Mouse (Mus musculus): Measurements from ENCODE around the gene Atg10.

The Atg10 gene

DNA sequence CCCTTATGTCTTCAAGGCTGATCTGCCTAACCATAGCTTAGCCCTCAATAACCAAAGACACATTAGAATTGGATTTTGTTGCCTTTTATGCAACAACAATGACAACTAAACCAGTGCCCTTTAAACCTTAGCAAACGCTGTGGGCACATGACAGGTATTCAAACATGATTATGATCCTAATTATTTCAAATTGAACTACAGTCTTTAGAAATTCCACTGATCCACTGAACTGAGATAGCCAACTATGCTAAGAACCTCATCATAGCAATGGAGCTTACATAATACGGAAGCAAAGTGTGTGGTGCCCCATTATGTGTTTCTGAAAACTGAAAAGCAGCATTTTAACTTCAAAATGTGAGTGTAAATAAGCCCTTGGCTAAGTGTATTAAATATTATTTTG is 191.9 kb downstream of the Atg10 start:
- no peak for DNase-seq (ENCODE audit: low spot score in 2 of 2)

DNA sequence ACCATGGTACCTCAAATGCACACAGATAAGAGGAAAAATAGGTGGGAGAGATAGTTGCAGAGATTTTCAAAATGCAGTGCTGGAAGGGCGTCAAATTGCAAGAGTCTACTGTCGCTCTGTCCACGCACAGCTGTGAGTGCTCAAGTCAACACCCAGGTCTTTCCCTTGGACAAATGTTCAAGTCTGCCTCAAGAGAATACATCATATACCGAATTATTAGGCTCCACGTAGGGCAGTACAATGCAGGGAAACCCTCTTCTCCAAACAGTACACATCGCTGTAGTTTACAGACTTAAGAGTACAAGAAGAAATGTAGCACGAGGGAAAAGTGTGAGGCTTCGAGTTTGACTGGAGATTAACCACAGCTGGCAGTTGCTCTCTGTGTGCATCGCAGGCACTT is 200.3 kb downstream of the Atg10 start:
- DNase-seq (ENCODE audit: low spot score in 2 of 2) = no peak

DNA sequence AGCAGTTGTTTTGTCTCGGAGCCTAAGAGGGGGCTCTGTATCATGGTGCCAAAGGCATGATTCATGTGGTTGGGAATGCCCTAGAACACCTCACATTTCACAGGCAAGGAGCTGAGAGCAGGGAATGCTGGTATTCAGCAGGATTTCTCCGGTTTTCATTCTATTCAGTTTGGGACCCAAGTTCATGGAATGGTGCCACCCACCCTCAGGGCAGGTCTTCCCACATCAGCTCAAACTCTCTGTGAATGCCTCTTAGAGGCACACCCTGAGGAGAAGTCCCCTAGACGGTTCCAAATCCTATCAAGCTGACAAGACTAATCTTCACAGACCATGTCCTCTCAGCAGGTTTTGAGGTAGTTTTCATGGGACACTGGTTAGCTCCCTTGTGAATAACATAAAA is 211.9 kb downstream of the Atg10 start:
- no peak for DNase-seq (ENCODE audit: low spot score in 2 of 2)

DNA sequence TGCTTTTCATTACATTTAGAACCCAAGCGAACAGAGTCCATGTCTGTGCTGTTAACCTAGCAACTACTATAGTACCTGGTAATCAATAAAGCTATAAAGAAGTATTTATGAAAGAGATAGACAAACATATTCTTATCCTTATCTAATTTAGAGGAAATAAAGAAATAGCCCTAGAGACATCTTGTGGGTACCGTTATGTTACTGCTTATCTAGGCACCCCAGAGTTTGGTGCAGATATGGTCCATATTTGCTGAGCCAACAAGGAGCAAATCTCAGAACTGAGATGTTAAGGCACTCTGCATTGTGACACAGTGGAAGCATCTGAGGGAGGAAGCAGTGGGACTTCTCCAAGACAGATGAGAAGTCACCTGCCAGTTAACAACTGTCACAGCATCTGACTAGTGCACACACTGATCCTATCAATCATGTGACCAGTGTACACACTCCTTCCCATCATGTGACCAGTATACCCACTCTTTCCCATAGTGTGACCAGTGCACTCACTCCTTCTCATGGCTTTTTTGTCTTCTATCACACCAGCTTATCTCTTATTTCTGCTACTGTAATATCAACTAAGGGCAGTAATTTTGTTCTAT is 228.6 kb downstream of the Atg10 start:
- DNase-seq (ENCODE audit: low spot score in 2 of 2) = no peak

DNA sequence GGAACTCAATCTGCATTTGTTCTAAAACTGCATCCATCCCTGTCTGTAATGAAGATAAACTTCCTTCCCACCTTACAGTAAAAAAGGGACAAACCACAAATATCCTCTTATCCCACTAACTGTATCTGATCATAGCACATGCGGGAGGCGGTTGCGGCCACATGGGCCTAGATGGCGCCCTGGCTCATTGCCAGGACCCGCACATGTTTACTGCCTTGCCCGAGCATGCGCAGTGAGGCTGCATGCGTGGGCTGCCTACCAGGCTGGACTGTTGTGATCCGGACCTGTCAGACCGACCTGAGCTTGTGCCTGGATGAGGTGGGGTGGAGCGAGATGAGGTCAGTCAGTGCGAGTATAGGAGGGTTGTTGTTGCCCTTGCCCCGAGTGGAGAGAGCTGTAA is 230.2 kb downstream of the Atg10 start:
- no peak for DNase-seq (ENCODE audit: low spot score in 2 of 2)

DNA sequence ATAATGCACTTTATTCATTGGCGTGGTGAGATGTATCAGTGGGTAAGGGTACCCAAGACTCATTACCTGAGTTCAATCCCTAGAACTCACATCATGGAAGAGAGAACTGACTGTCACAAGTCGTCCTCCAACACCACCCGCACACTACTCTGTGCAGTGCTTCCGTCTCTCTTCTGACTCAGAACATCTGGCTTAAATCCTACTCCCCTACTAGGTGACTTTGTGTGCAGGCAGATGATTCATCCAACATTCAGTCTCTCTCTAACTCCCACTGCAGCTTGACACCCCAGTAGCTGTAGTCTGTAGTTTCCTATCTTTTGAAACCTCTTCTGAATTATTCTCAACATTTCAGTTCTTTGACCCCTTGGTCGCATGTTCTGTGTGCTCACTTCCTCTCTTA is 230.8 kb downstream of the Atg10 start:
- no peak for DNase-seq (ENCODE audit: low spot score in 2 of 2)

DNA sequence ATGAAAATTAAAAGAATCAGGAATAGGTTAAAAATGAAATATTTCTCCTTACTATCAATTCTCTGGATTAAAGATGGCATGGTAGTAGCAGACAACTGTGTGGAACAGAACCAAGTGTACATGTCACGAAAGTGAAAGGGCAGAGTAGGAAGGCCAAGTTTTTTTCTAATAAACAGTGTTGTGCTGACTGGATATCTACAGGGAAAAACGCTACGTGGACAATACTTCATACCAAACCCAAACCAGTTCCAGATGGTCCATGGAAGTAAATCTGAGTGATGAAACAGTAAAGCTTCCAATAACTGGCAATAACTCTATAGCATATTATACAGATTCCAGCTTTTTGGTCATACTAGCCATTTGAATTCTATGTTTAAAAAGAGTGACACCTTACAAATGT is 235.5 kb downstream of the Atg10 start:
- DNase-seq (ENCODE audit: low spot score in 2 of 2) = no peak

DNA sequence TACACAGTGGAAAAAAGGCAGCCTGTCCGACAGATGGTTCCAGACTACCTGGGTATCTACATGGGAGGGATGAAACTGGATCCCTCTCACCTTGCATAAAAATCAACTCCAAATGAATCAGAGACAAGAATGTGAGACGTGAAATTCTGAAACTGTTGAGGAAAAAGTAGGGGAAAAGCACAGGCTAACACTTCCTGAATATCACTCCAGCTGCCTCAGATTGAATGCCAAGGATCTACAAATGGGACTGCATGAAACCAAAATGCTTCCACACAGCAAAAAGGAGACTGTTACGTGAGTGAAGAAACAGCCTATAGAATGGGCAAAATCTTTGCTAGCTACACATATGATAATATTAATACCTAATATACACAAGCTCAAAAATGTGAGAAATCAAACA is 238.4 kb downstream of the Atg10 start:
- DNase-seq (ENCODE audit: low spot score in 2 of 2) = no peak

DNA sequence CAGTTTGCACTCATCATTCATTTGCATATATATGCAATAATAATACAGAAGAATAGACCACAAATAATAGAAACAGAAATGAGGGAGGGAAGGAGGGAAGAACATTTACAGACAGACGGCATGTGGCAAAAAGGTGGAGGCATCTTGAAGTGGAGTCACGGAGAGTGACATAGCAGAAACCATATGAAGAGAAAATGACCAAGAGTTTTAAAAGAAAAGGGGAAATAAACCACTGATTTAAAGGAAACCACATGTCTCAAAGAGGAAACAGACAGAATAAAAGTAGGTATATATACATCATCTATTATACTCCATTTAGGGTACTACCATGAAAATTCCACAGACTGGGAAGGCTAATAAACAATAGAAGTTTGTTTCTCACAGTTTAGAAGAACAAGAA is 239.7 kb downstream of the Atg10 start:
- no peak for DNase-seq (ENCODE audit: low spot score in 2 of 2)

DNA sequence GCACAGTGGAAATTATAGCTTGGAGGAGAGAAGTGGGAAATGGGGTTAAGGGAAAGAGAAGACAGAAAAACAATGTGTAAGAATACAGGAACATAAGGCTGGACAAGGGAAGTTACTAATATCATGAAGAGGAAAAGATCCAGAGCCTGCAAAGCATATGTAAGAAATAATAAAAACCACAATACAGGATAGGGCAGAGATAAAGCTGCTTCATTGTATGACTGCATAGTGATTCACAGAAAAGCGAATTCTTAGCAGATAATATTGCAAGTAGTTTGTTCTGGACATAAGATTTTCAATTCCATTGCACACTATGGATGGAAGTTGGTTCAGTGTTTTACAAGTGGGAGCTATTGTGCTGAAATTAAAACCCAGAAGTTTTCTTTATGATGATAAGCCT is 242.0 kb downstream of the Atg10 start:
- no peak for DNase-seq (ENCODE audit: low spot score in 2 of 2)

DNA sequence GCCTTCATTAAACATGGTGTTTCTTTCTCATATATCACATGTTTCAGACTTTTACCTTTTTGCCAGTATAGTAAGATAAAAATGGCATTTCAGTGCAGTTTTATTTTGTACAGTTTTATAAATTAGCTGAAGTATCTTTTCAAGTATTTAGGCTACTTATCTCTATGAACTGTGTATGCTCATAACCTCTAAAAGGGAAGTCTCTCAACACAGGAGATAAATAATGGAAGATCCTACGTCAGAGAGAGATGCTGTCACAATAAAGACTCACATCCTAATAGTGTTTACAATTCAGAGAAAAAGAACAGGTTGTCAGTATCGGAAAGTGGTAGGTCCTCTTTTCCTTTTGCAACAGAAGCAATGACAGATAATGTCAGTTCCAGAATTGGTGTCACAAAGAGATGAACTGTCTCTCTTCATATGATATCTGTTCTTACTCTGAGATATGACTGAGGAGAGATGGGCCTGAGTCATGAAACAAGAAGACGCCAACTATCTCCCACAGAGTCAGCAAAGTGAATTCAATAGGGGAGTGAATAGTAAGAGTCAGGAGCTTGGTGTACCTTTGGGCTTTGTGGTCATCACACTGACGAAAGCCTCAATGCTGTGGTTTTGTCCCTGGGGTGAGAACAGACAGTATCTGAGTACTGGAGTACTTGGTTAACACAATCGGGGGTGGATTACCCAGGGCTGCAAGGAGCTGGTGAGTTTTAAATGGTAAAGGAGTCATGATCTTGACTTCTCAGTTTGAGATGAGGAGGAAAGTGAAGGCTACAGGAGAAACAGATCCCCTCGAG is 242.7 kb downstream of the Atg10 start:
- no peak for DNase-seq (ENCODE audit: low spot score in 2 of 2)

DNA sequence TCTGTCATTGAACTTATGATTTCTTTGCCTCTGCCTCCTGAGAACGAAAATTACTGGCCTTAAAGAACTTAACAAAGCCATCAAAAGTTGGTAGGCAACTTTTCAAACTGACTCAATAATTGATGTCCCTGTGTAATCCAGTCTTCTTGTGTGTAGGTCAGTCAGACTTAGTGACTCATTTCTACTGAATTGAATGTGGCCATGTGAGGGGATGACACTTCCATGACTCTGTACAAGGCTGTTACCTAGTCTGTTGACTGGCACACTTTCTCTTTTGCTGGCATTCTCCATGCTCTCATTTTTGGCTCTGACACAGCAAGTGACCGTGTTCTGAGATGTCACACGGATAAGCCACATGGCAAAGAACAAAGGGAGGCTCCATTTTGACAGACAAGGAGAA is 246.7 kb downstream of the Atg10 start:
- DNase-seq (ENCODE audit: low spot score in 2 of 2) = no peak

DNA sequence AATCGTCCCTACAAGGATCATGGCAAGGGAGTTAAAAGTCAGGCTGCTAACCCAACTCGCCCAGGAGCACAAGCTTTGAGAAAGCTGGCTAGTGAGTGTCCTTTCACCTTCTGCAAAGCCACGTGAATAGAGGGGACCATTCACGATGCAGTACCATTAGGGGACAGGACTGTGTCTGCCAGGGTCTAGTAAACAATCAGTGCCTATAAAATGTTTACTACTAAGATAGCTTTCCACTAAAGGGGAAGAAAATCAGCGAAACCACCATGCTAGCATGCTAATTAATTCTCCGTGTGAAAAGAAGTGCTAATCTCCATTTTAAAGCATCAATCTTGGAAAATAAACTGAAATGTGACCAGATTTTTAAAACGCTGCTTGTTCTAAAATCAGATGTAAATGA is 250.4 kb downstream of the Atg10 start:
- DNase-seq (ENCODE audit: low spot score in 2 of 2) = no peak

DNA sequence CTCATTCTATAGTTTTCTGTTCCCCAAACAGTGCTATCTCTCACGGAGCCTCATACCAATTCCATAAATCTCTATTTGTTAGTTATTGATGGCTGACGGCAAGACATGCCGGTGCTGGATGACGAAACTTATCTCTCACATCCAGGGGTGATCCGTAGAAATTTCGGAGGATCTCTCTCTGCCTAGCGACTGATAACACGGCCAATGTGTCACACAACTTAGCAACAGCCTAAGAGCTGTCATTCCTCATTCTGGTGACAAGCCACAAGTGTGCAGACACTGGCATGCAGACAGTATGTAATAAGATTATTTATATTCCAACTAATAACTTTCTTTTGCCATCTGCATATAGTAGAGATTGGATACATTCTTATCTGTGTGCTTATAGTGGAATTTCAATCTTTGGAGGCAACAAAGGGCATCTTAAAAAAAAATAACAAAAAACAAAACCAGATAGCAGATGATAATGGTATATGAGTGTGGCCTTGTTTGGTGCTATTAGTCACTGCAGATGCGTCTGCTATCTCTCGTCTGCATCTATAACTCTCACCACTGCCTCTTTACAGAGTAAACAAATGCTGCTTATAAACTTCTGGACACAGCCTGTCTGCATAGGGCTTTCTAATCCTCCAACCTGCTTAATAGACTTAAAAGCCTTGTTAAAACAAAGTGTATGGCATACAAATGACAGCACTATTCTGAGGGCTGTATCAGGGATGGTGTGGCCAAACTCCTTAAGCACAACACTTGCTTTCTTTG is 253.3 kb downstream of the Atg10 start:
- DNase-seq (ENCODE audit: low spot score in 2 of 2) = no peak

DNA sequence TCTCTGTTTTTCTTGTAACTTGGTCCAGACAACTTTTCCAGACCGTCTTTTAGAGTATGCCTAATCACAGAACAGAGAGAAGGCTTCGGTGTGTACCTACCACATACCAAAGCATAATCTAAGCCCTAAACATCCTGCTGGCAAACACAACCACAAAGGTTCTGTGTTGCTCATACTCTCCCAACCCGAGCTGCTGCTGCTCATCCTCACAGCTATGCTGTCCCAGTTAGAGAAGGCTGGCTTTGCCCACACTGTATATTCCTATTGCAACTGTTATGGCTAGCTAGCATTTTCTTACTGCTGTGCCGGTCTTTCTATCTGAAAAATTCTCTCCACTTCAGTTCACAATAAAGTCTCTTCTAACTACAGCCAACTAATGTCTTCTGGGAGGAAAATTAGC is 254.8 kb downstream of the Atg10 start:
- no peak for DNase-seq (ENCODE audit: low spot score in 2 of 2)

DNA sequence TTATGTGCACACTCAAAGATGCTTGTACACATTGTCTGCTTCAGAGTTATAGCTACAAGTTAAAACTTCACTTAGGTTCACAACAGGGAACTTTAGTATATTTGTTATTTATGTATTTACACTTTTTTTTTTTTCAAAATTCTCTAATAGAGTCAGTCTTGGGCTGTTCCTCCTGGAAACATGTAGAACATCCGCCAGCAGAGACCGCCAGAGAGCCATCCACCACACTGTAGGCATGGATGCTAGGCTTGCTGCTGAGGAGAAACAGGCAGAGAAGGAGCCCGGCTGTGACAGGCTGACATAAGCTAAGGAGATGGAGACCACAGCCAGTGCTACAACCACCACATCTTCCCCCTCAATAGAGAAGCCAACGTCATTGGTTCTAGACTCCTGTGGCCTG is 256.3 kb downstream of the Atg10 start:
- peak; percentile 34 to 66 for DNase-seq (ENCODE audit: low spot score in 2 of 2)

DNA sequence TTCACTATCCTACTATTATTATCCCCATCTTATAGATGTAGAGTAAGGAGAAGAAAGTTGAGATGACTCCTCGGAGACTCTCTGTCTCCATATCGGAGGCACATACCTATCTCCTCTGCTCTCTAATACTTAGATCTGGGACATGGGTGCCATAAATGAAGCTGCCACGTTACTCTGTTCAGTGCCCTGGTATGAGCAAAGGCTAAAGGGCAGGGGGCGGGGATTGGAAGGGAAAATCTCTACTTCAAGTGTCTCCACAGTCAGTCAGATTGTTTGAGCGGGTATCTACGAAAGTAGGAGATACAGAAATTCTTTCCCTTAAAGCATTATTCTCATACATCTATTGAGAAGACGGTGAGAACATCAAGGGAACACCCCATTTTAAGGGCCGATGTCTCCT is 257.8 kb downstream of the Atg10 start:
- DNase-seq (ENCODE audit: low spot score in 2 of 2) = no peak

DNA sequence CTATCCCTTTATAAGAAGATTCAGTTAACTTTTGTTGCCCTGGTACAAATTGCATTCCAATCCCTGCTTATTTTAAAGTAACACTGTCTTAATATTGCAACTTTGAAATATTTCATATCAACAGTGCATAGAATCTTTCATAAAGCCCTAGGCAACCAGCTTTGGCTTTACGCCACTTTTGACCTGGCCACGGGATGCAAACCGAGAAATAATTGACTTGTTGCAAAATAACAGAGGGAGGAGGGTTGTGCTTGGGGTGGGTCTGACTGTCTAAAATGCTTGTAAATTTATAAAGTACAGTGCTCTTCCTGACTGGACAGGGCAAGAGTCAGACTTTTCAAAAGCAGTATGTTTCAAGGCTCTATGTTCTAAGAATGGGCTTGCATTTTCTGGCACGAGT is 259.3 kb downstream of the Atg10 start:
- DNase-seq (ENCODE audit: low spot score in 2 of 2) = no peak

DNA sequence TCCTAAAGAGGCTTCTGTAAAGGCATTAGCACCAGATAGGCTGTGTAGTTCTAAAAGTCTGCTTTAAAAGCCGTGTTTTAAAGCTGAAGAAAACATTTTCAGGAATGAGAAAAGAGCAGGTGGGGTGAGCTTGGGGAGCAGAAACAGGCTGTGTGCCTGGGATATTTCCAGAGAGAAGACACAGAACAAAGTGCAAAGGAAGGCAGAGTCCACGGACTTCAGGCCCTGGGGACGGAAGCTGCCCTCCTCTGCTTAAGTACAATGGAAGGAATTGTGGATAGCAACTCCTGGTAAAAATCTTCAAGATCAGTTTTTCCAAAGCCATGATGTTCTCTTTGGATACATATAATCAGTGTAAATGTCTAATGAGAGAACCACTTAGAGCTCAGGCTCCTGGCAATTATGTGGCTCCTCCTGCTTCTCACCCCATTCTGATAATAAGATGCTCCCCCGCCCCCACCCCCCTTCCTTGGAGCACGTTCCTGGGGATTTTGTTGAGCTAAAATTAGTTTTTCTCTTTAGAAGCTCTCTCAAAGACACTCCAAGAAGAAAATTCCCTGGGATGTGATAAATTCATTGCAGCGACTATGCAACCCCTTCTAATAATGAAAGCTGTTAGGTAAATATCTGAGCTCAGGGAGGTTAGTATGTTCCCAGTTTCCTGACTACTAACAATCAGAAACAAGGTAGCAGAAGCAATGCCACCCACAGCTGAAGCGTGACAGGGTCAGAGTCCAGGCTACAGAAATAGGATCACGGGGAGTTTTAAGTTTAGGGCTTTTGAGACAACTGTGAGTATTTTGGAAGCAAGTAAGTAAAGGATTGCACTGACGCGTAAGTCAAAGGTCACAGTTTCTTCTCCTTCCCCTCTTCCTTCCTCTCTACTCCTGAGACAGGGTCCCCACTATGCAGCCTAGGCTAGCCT is 260.7 kb downstream of the Atg10 start:
- no peak for DNase-seq (ENCODE audit: low spot score in 2 of 2)

DNA sequence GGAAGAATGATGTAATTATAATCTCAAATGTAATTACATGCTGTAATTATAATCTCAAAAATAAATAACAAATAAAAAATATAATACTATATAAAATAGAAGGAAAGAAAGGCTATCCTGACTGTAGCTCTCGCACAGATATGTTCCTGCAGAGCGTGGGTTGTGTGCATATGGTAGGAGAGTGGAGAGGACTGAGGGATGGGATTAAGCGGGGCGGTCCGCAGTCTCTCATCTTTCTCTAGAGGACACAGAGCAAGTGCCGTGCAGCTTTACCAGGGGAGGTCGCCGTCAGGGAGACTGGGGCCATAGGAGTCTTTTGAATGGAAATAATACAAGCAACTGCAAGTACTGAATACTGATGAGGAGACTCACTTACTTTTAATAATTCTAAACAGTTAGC is 263.2 kb downstream of the Atg10 start:
- DNase-seq (ENCODE audit: low spot score in 2 of 2) = no peak

DNA sequence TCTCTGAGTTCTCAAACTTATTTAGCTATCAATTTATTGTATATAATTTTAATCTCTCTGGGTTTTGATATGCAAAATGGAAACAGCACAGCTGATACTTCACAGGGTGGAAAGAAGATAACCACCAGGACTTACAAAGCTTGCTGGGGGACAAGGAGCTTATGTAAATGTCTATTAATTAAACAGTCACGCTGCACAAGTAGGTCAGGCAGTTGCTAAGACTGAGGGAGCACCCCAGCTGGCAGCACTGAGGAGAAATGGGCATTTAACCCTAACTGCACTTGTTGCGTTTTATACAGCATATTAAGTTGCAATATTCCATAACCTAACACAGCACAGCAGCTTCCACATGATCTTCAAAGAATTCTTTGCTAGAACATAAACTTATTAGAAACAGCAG is 264.9 kb downstream of the Atg10 start:
- DNase-seq (ENCODE audit: low spot score in 2 of 2) = no peak

DNA sequence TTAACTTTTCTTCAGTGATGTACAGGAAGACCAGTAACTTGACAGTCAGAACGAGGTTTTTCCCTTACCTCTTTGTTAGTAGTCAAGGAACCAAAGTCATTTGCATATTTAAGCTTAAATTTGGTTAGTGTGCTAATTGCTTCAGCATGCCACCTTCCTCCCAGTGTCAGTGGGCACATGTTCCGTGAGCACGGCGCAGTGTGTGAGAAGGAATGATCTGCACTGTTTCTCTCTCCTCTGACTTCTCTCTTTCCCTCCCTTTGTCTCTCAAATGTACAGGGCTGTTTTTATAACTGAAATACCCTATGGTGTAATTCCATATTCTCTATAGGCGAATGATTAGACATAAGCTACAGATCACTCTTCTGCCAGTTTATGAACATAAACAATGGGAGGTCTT is 284.2 kb downstream of the Atg10 start:
- DNase-seq (ENCODE audit: low spot score in 2 of 2) = no peak

Data from heart, adult 9 months (tissue).